8 mouse cellular contexts compared by ENCODE assay signal in genomic region chr1:82586713-82587399, GRCm38 (mm10). TPM values are rescaled to one million over a fixed set of nuclear protein-coding genes. Genes with fewer than 3 reads are reported as not detected.
A peak's percentile ranks its signal among the peaks of the same experiment; 100 is the strongest.
DNase-seq lines count a peak whose midpoint lies in the region; ATAC-seq and TF ChIP-seq lines count a peak whose summit lies in the region.

Col4a4 (minus strand) TSS chr1:82586849.
Col4a3 (plus strand) TSS chr1:82586921.

- no peaks in the 10 kb centered on the region for H3K27me3 ChIP-seq in forebrain, embryonic 15.5 days
- H3K27me3 ChIP-seq in limb, embryonic 11.5 days (ENCODE audit: control insufficient read depth, insufficient read depth, low read length) = peaks cover 17% of the 10 kb centered on the region
- H3K27me3 ChIP-seq in midbrain, embryonic 15.5 days (replicated peaks) = peaks cover 10% of the 10 kb centered on the region

- in situ Hi-C loops in ES-E14 (cut with MboI; ENCODE audit: low sequenced_read_pairs in 2 of 2, unreplicated experiment in 2 of 2) = no loop called here

- H3K4me2 ChIP-seq in forebrain, embryonic 15.5 days (replicated peaks) = peak within 1 kb of the TSS; percentile 51
- H3K4me2 ChIP-seq in limb, embryonic 11.5 days (ENCODE audit: low read depth, severe bottlenecking) = peak within 1 kb of the TSS; percentile 66
- peak within 1 kb of the TSS; percentile 57 for H3K4me2 ChIP-seq in midbrain, embryonic 15.5 days

- DNase-seq in ES-E14 (ENCODE audit: low read depth, low spot score) = no peak
- peak; percentile 21 for DNase-seq in cerebellum, adult 11 months
- DNase-seq in limb, embryonic 11.5 days (ENCODE audit: low spot score) = peak; percentile 30

- H3K4me3 ChIP-seq in ES-E14 (ENCODE audit: insufficient read depth in 1 of 2, low read depth in 1 of 2, low read length in 2 of 2, poor library complexity in 1 of 2, severe bottlenecking in 1 of 2) = peak within 1 kb of the TSS; percentile 53 to 70; a peak in 3 of 4 replicates
- H3K4me3 ChIP-seq in forebrain, embryonic 15.5 days = peak within 1 kb of the TSS; percentile 27
- H3K4me3 ChIP-seq in limb, embryonic 11.5 days (ENCODE audit: low read depth, low read length) = peak within 1 kb of the TSS; percentile 30
- peak within 1 kb of the TSS; percentile 28 for H3K4me3 ChIP-seq in midbrain, embryonic 15.5 days

- WGBS in forebrain, embryonic 15.5 days = 4% methylated on average over 34 of the region's 34 CpGs
- 5% methylated on average over 34 of the region's 34 CpGs for WGBS in limb, embryonic 11.5 days
- 4% methylated on average over 34 of the region's 34 CpGs for WGBS in midbrain, embryonic 15.5 days

- H3K9ac ChIP-seq in ES-E14 (ENCODE audit: insufficient read depth, low read depth, low read length, poor library complexity, severe bottlenecking) = peak within 1 kb of the TSS; percentile 31; the same call in 1 of the 2 replicates
- H3K9ac ChIP-seq in forebrain, embryonic 15.5 days (replicated peaks) = 0 out of 2 replicates have a peak within 1 kb of the TSS, but pooled peaks have one; percentile 8
- H3K9ac ChIP-seq in limb, embryonic 11.5 days (ENCODE audit: low read length) = peak within 1 kb of the TSS; percentile 34; the same call in 1 of the 2 replicates
- no peak within 1 kb of the TSS for H3K9ac ChIP-seq in midbrain, embryonic 15.5 days

- ATAC-seq in forebrain, embryonic 15.5 days (replicated peaks) = peak; percentile 43; the same call in 1 of the 2 replicates
- peak; percentile 46 to 48 for ATAC-seq in hematopoietic stem cell, adult 5-6 weeks (replicated peaks in 1 of 2; ENCODE audit: insufficient read depth in 1 of 2, low FRiP score in 2 of 2, low TSS enrichment in 1 of 2, low read depth in 1 of 2, poor library complexity in 2 of 2, severe bottlenecking in 2 of 2)
- no peak; the same call in 1 of the 2 replicates for ATAC-seq in limb, embryonic 11.5 days (ENCODE audit: insufficient number of reproducible peaks, low FRiP score, low TSS enrichment, low read depth)
- ATAC-seq in midbrain, embryonic 15.5 days (replicated peaks) = peak; percentile 42
- no peak for ATAC-seq in activated CD4-positive, CD25-positive, alpha-beta regulatory T cell, adult 4 months
- no peak for ATAC-seq in monocyte, adult 5-6 weeks (replicated peaks; ENCODE audit: insufficient number of reproducible peaks, low FRiP score, low TSS enrichment, poor library complexity, severe bottlenecking)

- H3K27ac ChIP-seq in ES-E14 (ENCODE audit: insufficient read depth, low read depth, low read length, poor library complexity, severe bottlenecking) = no peak within 1 kb of the TSS
- H3K27ac ChIP-seq in forebrain, embryonic 15.5 days (replicated peaks) = no peak within 1 kb of the TSS
- no peak within 1 kb of the TSS for H3K27ac ChIP-seq in limb, embryonic 11.5 days (replicated peaks; ENCODE audit: low read depth, low read length)
- no peak within 1 kb of the TSS for H3K27ac ChIP-seq in midbrain, embryonic 15.5 days

- H3K9me3 ChIP-seq in ES-E14 (ENCODE audit: control insufficient read depth, insufficient read depth, low read depth, low read length) = no peaks in the 10 kb centered on the region
- H3K9me3 ChIP-seq in forebrain, embryonic 15.5 days = no peaks in the 10 kb centered on the region
- H3K9me3 ChIP-seq in limb, embryonic 11.5 days (ENCODE audit: control insufficient read depth, low read length) = no peaks in the 10 kb centered on the region
- H3K9me3 ChIP-seq in midbrain, embryonic 15.5 days = no peaks in the 10 kb centered on the region

- no peaks in the 10 kb centered on the region for H3K36me3 ChIP-seq in ES-E14 (ENCODE audit: control insufficient read depth, insufficient read depth, low read length, poor library complexity, severe bottlenecking)
- no peaks in the 10 kb centered on the region for H3K36me3 ChIP-seq in forebrain, embryonic 15.5 days
- H3K36me3 ChIP-seq in limb, embryonic 11.5 days (ENCODE audit: control insufficient read depth, insufficient read depth, low read length) = no peaks in the 10 kb centered on the region
- H3K36me3 ChIP-seq in midbrain, embryonic 15.5 days (replicated peaks) = no peaks in the 10 kb centered on the region

- no peaks in the 10 kb centered on the region for H3K4me1 ChIP-seq in ES-E14 (ENCODE audit: control insufficient read depth in 2 of 2, insufficient read depth in 2 of 2, low read length in 2 of 2, poor library complexity in 1 of 2)
- H3K4me1 ChIP-seq in forebrain, embryonic 15.5 days = peaks cover 9% of the 10 kb centered on the region
- no peaks in the 10 kb centered on the region for H3K4me1 ChIP-seq in limb, embryonic 11.5 days (ENCODE audit: control insufficient read depth, insufficient read depth, low read length)
- peaks cover 10% of the 10 kb centered on the region; the same call in 1 of the 2 replicates for H3K4me1 ChIP-seq in midbrain, embryonic 15.5 days

TF ChIP-seq in ES-E14, 5 proteins besides CTCF, POLR2A, EP300 and RAD21:
- TF ChIP-seq ZNF384 (IDR thresholded peaks at IDR 0.05; ENCODE audit: low read depth, low read length) (no peak), HCFC1 (IDR thresholded peaks at IDR 0.05; ENCODE audit: borderline replicate concordance, insufficient read depth, low read length) (no peak), CHD2 (IDR thresholded peaks at IDR 0.05; ENCODE audit: low read depth, low read length) (no peak), MAFK (IDR thresholded peaks at IDR 0.05; ENCODE audit: insufficient read depth, low read depth, low read length) (no peak), ZC3H11A (IDR thresholded peaks at IDR 0.05; ENCODE audit: borderline replicate concordance, low read depth, low read length) (no peak)
TF ChIP-seq in ES-E14: peak in this region for 0.

RNA-seq across cellular contexts. Expression of gene Col4a4, which starts in this region (rescaled TPM):
- 0.04 and 0.16 TPM in 2 replicates for total RNA-seq in ES-E14 (2012; rRNA removed)
- polyA plus RNA-seq in forebrain, embryonic 15.5 days (2015; fragmentation: Nextera tagmentation; extraction: Ambion mirVana) = 0.22 and 0.28 TPM in 2 replicates
- not detected in 2 replicates for total RNA-seq in hematopoietic stem cell, adult 5-6 weeks (2017)
- 0.03 and 0.10 TPM in 2 replicates for polyA plus RNA-seq in limb, embryonic 11.5 days (2014; fragmentation: Nextera tagmentation; extraction: Ambion mirVana)
- 0.09 and 0.13 TPM in 2 replicates for polyA plus RNA-seq in midbrain, embryonic 15.5 days (2015; fragmentation: Nextera tagmentation; extraction: Ambion mirVana)
- polyA plus RNA-seq in activated CD4-positive, CD25-positive, alpha-beta regulatory T cell, adult 4 months (2017; shearing (Covaris generic)) = under 1 TPM; 0.11 to 0.12 TPM
- under 0.01 TPM in 1 of 3 replicates, not detected in the others for total RNA-seq in monocyte, adult 5-6 weeks (2017)

RNA-seq across cellular contexts. Expression of gene Col4a3, which starts in this region (rescaled TPM):
- not detected in 2 replicates for total RNA-seq in ES-E14 (2012; rRNA removed)
- polyA plus RNA-seq in forebrain, embryonic 15.5 days (2015; fragmentation: Nextera tagmentation; extraction: Ambion mirVana) = 0.22 and 0.29 TPM in 2 replicates
- not detected in 2 replicates for total RNA-seq in hematopoietic stem cell, adult 5-6 weeks (2017)
- polyA plus RNA-seq in limb, embryonic 11.5 days (2014; fragmentation: Nextera tagmentation; extraction: Ambion mirVana) = 0.03 and 0.06 TPM in 2 replicates
- 0.19 and 0.25 TPM in 2 replicates for polyA plus RNA-seq in midbrain, embryonic 15.5 days (2015; fragmentation: Nextera tagmentation; extraction: Ambion mirVana)
- polyA plus RNA-seq in activated CD4-positive, CD25-positive, alpha-beta regulatory T cell, adult 4 months (2017; shearing (Covaris generic)) = under 1 TPM in 1 of 2 experiments, not detected in 1; 0.05 TPM
- total RNA-seq in monocyte, adult 5-6 weeks (2017) = 0.11 TPM in 1 of 3 replicates, not detected in the others

Comparison
In these comparisons a context has a peak if more than half of its experiments do, and no peak if none do; other contexts are left out.
1. Peak in ATAC-seq, H3K4me3 ChIP-seq, H3K9ac ChIP-seq and H3K4me2 ChIP-seq in forebrain, embryonic 15.5 days; RNA of the genes that start here not detected or under 1 TPM.
2. Peak in ATAC-seq in hematopoietic stem cell, adult 5-6 weeks; RNA of the genes that start here not detected or under 1 TPM.
3. Peak in DNase-seq, H3K4me3 ChIP-seq, H3K9ac ChIP-seq and H3K4me2 ChIP-seq in limb, embryonic 11.5 days; RNA of the genes that start here not detected or under 1 TPM.
4. Peak in ATAC-seq, H3K4me3 ChIP-seq and H3K4me2 ChIP-seq in midbrain, embryonic 15.5 days; RNA of the genes that start here not detected or under 1 TPM.